Mouse (Mus musculus) WW6 (cell line): ENCODE data around the gene Nrp2.
A peak's percentile ranks its signal among the peaks of the same experiment; 100 is the strongest.

ENCODE experiments used
- DNase-seq: peaks from one replicate; pipeline ENCODE4 v3.0.0-alpha.2; 2013; ENCODE audit warnings: low read depth, low spot score

Gene Nrp2

DNA sequence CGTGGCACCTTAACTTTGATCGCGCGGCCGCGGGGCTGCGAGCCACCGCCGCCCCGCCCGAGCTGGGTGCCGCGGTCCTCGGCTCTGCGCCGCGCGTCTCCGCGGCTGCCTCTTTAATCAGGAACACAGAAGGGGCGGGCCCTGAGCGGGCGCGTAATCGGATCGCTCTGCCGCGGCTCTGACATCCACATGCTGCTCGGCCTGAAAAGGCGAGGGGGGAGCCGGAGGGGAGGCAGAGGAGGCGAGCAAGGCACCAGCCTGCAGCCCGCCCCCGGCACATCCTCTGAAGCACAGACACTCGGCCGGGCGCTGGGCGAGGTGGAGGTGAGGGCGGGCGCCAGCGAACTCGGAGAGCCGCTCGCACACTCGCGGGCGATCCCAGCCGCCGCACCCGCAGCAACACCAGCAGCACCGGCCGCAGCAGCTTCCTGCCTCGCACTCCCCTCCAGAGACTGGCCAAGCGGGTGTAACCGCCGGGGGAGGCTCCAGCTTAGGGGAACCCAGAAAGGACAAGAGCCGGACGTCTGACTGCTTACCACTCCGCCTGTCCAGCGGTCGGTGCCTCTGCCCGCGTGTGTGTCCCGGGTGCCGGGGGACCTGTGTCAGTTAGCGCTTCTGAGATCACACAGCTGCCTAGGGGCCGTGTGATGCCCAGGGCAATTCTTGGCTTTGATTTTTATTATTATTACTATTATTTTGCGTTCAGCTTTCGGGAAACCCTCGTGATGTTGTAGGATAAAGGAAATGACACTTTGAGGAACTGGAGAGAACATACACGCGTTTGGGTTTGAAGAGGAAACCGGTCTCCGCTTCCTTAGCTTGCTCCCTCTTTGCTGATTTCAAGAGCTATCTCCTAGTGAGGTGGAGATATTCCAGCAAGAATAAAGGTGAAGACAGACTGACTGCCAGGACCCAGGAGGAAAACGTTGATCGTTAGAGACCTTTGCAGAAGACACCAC lies at the start of gene Nrp2:
Gene Nrp2 (plus strand): TSS at position 128 of the 959 bp plus-strand sequence.
- no peak for DNase-seq

DNA sequence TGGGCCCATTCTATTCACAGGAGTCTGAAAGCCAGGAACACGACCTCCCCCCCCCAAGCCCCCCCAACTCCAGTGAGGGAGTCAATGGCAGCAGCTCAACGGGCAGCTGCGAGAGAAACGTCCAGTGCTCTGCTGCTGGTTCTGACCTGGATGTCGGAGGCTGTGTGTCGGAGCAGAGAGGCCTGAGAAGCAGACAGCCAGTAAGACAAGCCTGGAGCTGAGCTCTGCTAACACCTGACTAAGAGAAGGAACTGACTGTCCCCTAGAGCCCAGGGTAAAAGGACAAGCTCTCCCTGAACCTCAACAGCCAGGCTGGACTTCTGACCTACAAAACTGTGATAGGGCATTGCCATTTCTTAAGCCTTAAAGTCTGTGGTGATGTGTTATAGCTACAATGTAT lies 48.6 kb upstream of the Nrp2 start:
- no peak for DNase-seq

DNA sequence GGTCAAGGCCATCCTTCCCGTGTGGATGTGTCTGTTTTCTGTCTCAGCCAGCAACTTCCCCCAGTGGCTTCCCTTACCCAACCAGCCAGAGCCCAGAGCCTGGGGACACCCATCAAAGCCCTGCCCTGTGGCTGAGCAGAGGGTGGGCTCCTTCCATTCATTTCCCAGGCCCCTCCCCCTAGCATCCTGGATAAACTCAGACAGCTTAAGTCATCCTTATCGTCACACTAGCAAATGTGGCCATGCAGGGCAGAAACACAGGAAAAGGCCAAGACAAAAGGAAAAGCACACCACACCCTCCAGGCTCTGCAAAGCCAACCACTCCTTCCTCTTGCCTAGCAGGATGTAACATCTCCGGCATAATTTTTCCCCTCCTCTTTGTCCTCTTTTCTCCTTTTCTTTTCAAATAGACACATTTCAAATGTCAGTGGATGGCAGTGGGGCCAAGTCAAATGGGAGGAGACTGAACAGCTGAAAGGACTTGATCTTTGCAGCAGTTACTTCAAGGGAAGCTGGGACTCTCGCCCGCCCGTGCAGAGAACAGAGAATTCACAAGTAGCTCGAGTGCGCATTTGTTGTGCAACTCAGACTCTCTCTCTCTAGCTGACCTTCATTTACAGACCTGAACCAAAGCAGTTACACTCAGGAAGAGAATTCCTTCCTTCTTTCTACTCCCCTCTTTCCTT lies 38.0 kb upstream of the Nrp2 start:
- peak; percentile 52 for DNase-seq

DNA sequence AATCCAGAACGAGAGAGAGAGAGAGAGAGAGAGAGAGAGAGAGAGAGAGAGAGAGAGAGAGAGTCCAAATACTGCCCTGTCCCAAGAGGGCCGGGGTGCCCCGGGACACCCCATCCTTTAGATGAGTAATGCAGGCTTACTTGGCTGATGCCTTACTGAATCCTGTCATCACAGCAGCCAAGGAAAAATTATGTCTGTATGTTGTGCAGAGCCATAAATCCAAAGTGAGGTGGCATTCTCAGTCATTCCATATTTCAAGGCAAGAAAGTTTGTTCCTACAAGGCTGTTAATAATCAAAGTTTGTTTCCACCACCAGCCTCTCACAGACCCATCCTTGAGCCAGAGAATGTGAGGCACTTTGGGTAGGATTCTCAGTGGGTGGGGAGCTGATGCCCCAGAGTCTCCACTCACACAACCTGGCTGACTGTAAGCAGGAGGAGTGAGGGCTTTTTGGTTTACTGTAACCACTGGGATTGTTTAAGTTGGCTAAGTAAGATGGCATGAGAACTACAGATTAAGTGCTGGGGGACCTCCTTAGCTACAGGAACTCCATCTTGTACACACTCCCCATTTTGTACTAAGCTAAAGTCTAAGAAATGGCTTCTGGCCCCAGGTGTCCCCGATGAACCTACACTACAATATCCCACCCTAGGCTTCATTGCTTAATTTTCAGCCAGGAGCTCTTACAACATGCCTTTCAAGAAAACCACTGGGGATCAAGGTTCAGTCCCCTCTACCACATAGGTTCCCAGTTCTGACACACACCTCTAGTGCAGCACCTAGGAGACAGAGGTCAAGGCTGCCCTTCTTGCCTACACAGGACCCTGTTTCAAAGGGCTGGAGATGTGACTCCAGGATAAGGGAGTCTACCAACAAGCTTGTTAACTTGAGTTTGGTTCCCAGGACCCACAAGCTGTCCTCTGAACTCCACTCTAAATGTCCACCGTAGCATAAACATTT lies 37.0 kb upstream of the Nrp2 start:
- no peak for DNase-seq

DNA sequence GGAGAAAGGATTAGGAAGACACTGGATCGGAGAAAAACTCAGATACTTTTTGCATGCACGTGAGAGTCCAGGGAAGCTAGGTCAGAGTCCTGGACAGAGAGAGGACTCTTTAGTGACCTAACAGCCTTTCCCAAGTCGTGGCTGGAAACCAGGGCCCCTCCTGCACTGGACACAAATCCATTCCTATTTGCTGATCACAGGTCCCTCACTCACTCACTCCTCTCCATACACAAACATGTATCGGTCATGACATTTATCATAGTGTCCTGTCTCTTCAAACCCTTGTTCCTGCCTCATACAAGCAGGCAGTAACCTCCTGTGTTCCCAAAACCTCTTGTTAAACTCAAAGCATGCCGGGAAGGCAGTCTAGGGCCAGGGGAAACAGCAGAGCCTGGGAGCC lies 36.3 kb upstream of the Nrp2 start:
- DNase-seq: no peak

DNA sequence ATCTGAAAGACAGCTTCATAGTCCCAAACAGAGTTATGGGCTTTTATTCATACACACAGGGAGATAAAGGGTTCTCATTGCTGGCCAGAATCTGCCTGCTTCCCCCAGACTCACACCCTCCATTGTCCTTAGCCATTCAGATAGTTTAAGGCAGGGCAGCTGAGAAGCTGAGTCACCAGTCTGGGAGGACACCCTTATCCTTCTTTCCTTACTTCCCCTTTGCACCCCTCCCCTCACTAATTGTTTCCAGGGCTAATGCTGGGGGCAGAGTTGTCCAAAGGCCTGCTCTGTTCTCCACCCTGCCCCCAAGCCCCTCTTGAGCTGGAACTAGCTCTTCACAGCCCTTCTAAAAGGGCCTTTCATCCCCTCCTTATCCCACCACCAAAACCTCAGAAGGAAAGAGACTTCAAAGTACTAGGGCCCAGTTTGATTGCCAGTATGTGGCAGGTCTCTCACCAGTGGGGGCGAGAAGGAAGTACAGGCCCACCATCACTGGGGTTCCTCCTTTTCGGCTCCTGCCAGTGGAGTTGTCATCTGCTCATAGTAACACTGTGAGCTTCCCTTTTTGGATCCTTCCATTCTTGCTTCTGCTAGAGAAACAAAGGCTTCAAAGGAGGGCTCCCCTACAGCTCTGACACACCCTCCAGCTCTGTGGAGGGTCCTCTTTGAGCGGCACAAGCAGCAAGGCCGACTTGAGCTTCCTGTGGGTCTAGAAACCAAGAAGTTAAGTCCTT lies 24.3 kb upstream of the Nrp2 start:
- no peak for DNase-seq

DNA sequence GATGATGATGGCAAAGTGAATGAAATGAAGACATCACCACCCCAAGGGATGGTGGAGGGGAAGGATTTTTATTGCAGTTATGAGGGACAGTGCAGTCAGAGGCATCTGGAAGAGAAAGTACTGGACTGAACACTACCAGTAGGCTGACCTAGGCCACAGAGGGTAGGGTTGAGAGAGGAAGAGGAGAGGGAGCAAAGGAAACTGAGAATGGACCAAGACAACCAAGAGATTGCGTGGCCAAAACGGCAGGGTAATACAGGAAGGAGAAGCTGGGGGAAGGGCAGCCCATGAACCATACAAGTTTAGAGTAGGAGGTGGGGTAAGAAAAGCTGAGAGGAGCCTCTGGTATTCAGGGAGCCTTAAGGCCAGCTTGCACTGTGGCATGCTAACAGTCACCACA lies 23.6 kb upstream of the Nrp2 start:
- no peak for DNase-seq

DNA sequence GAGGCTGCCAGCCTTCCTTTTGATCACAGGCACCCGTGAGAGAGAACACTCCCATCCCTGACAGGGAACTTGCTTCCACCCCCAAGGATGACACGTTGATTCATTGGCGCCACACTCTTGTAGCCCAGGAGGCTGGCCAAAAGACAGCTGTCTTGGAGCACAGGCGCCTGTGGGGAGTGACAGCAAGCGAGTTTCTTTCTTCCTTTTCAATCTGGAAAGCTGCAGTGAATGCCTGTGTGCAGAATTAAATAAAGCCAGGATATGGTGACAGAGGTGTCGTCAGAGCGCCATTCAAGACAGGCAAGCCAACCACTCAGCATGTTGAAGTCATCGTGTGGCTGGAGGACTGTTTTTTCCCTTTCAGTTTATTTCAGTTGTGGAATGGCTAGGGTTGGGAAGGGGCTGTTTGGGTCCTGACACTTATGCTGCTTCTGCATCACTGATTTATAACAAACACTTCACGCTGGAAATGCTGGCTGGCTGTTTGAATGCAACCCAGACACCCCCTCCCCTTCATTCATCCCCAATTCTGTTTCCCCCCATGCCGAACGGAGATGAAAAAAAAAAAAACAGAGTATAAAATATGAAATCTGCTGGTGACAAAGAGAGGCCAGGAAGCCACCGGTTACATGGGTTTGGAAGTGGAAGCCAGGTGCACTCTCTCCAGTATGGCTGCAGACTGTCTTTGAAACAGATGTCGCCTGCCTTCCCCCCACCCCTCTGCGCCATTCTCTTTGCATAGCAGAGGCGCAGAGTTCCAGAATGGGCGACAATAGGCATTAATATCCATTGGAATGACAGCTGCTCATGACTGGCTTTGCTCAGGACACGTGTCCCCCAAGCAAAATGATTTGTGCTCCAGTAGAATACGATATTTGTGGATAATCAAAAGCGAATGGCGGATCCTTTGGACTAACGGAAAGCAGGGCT lies 20.4 kb upstream of the Nrp2 start:
- DNase-seq: no peak

DNA sequence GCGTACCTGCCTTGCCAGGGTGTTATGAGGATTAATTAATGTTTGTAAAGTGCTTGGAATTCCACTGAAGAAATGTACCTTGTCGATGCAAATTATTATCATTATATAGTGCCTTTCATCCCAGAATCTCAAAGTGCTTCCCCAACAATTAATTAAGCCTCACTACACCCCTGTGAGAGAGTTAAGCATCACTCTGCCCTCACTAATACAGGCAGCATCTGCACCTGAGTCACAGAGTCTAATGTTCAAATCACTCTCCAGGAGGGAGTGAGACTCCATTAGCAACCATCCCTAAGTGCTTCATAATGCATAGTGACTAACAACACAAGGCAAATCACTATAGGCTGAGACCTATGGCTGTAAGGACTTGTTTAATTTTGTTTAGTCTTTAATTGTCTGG lies 19.6 kb upstream of the Nrp2 start:
- no peak for DNase-seq

DNA sequence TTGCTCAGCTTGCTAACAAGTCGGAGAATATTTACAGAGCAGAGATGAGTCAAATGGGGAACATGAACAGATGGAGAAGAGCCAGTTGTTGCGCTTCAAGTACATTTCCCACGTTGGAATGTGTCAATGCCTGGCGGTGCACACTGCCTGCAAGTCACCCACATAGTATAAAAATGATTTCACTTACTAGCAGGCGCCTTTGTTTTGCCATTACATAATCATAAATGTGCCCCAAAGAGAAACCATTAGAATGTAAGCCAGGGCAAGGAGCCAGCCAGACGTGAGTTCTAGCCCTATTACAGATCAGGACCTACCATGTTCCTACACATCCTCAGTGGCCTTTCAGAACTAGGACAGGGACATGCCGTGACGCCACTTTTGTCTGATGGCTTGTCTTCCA lies 15.6 kb upstream of the Nrp2 start:
- DNase-seq: no peak

DNA sequence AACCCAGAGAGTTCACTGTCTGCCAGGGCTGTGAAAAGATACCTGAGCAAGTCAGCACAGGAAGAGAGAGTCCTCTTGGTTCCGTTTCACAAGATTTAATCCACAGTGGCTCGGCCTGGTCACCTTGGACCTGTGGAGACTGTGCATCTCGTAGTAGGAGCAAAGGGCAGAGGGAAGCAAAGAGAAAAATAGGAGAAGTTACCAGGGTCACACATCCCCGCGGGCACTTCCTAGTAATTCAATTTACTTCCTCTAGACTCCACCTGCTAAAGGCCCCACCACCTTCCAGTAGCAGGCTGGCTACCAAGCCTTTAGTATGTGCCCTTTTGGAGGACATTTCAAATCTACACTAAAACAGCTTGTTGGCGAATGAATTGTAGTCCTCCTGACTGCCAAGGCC lies 11.9 kb upstream of the Nrp2 start:
- DNase-seq: no peak

DNA sequence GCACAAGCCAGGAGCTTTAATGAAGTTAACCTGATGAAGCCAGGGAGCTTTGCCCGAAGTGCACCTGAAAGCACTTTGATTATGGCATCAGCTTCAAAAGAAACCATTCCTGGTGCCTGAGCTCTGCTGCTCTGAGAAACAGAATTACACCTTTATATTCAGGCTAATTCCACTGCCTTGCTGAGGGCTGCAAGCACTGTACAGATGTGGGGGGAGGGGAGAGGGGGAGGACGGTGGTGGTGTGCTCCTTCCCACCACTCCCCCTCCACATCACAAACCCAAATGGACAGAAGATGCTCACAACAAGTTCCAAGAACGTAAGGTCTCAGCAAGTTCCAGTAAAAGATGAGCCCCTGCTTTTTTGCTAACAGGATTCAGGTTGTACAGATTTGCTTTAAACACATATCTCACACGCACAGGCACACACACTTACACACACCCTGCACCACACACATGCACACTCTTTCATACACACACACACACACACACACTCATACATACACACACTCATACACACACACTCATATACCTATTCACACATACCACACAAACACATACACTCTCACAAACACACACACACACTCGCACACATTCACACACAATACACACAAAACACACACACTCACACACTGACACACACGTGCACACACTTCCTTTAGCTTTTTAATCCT lies 6.6 kb upstream of the Nrp2 start:
- no peak for DNase-seq

DNA sequence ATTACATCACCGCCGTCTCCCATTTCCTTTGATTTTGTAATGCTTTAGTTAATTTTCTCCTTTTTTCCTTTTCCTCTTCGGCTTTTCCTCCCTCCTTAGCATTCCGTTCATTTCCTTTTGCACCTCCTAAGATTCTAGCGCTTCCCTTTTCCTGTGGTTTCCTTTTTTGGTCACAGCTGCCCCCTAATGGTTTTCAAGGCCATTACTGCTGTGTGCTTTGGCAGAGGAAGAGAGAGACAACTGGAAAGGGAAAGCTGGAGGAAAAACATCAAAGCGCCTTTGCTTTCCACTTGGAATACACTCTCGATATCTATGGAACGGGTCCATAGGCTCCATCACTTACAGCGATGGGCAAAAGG lies 6.1 kb upstream of the Nrp2 start:
- DNase-seq: no peak

DNA sequence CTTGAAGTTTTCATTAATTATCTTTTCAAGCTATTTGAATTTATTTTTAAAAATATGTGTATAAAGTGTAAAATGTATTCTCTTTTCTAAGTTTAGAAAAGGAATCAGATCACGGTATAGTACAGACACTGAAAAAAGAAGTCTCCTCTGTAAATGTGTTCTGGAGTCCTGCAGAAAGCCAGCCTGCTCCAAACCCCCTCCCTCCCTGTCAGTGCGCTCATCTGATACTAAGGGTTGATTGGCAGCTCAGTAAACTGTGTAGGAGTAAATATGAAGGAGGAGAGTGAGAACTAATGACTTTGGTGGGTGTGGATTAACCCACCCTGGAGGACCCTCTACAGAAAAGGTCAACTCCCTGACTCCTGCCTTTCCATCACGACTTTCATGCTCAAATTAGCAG lies 5.7 kb upstream of the Nrp2 start:
- DNase-seq: no peak

DNA sequence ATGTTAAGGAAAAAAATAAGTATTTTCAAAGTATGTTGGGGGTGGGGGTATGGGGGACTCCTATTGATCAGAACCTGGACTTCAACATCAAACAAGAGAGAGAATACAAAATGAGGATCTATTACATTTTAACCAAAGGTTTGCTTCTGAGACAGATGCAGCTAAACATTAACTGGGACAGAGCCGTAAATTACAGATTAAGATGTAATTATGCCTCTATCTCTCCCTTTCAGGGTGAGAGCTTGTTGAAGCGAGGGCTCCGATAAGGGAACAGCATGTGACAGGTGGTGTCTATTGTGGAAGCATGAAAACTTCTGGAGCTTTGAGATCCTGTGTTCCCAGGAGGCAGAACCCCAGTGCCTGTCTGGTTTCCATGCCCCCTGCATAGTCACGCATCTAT lies 3.3 kb upstream of the Nrp2 start:
- DNase-seq: no peak

DNA sequence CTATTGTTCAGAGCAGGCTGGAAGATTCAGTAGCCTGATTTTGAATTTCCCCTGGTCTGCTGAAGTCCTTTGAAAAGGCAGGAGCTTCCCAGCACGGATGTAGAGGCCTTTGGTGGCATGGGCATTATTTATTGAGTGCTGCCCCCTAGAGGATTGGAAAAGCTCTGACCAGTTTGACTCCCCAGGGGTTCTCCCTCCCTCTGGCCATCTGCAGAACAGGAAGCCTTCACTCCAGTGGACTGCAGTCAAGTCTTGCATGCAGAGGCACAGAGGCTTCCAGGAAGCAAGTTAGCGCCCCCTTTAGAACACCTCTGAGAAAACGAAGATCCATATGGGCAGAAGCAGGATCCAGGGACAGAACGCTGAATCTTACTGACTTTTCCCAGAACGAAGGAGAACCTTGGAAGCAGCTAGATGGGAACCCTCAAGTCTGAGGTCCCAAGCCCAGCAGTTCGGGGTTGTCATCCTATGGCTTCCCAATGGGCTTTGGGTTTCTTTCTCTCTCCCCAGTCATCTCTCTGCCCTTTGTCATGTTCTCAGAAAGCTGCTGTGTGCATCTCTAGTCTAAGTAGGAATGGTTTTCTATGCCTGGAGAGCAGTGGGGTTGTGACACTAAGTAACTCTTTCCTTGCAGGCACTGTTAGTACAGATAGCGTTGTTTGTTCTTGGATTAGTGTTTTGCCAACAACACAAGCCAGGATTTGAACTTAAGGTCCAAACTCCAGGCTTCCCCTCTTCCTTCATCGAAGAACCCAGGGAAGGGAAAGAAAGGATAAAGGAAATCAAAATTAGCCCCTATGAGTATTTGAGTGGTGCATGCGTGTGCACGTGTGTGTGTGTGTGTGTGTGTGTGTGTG lies 1.8 kb upstream of the Nrp2 start:
- DNase-seq: no peak

DNA sequence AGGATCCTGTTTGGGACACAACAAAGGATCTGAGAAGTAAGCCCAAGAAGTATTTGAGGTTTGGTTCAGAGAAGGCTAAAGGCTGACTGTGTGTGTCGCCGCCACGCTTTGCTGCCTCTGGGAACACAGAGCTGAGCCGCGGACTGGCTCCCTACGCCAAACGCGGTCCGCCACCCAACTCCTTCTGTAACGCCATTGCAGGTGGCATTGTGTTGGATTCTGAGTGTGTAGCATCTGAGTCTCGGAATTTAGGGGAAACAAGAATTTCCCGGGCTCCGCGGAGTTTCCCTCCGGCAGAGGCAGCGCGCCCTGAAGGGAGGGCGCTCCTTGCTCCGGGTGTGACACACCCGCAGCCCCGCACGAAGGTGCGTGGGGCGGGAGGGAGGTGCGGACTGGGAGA lies 342 bp upstream of the Nrp2 start:
- no peak for DNase-seq

DNA sequence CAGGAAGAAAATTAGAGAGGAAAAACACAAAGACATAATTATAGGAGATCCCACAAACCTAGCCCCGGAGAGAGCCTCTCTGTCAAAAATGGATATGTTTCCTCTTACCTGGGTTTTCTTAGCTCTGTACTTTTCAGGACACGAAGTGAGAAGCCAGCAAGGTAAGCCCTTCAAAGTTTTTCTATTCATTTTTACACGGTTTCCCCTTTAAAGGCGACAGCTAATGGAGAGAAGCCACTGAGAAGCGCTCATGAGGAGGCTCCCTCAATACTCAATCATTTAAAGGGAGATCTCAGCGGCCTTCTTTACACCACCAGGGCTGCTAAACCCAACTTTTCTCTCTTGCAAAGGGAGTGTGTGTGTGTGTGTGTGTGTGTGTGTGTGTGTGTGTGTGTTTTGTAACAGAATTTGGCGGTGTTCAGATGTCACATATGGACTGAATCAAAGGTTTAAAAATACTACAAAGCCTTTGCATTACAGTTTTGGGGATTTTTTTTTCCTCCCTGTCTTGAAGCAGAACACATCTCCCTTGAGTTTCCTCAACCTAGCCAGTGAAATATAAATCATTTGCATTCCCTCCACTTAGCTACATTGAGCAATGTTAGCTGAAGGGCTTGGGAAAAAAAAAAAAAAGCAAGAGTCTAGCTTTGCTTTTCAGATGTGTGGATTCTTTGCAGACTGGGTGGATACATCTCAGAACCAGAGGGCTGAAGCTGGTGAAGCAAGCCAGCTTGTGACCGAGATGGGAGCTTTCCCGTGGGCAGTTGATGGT lies 1.2 kb downstream of the Nrp2 start:
- no peak for DNase-seq
